Mouse (Mus musculus): ENCODE measurements around the gene Msto1. TPM values are rescaled to one million over a fixed set of nuclear protein-coding genes. Genes with fewer than 3 reads are reported as not detected.
"Not testable (repeated sequence)": the region's sequence is repeated elsewhere in the genome, so short reads cannot be mapped to it uniquely, and the experiment has no call there.

The Msto1 gene
- total RNA-seq, 2 experiments from 2014 or later: 16.0 to 16.5 TPM

GRCm38 (mm10) chr3:88905741-88906140, 8.1 kb downstream of the Msto1 start:
- DNase-seq (ENCODE audit: low spot score in 2 of 2): no peak

GRCm38 (mm10) chr3:88905209-88905608, 8.6 kb downstream of the Msto1 start:
- no peak for DNase-seq (ENCODE audit: low spot score in 2 of 2)

- no peak for DNase-seq (ENCODE audit: low spot score in 2 of 2)
Observed at GRCm38 (mm10) chr3:88904803-88905202, 9.0 kb downstream of the Msto1 start.

- not testable (repeated sequence) for DNase-seq (ENCODE audit: low spot score in 2 of 2)
Observed at GRCm38 (mm10) chr3:88893011-88893410, 20.8 kb downstream of the Msto1 start.

- not testable (repeated sequence) for DNase-seq (ENCODE audit: low spot score in 2 of 2)
Observed at GRCm38 (mm10) chr3:88882536-88882935, 31.3 kb downstream of the Msto1 start.

- not testable (repeated sequence) for DNase-seq (ENCODE audit: low spot score in 2 of 2)
Observed at GRCm38 (mm10) chr3:88868449-88868848, 45.4 kb downstream of the Msto1 start.

DNA sequence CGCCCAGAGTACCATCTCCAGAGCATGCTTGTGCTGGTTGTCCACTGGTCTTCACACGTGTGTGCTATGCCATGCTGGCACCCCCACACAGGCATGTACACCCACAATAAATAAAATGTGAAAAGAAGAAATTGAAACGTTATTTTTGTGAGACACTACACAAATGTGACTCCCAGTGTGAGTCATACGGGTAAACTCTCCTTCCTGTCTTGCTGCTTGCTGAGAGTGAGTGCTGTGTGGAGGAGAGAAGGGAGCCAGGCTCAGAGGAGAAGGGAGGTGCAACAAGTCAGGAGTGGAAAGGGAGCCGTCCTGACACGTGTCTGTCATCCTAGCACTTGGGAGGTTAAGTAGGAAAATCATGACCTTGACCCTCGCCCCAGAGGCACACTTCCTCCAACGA, 46.6 kb downstream of the Msto1 start:
- not testable (repeated sequence) for DNase-seq (ENCODE audit: low spot score in 2 of 2)

DNA sequence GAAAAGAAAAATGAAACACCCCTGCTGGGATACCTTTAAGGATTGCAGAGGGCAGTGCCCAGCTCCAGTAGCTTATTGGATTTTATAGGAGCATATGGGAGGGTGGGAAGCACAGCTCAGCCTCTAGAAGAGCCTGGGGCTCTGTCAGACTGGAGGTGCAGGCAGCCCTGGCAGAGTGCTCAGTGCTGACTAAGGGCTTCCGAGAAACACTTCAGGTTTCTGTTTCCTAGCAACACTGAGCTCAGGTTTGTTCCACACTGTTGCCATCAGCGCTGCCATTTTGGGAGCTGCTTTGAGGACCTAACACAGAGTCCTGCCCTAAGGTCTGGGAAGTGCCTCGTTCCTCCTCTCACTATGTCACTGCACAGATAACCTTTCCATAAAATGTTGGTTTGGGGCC, 47.1 kb downstream of the Msto1 start:
- not testable (repeated sequence) for DNase-seq (ENCODE audit: low spot score in 2 of 2)

DNA sequence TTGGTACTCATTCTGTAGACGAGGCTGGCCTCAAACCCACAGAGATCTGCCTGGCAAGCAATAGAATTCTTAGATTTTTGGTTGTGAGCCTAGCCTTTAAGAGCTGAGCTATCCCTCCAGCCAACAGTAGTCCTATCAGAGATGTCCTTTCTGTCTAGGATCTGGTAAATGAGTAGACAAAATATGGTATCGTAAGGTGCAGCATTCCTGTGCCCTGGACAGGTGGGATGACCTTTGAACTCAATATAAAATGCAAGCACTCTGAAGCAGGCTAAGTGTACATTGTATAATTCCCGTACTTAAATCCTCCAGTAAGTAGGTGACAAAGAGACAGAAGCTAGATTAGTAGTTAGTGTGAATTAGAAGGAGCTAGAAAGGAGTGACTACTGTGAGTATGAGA, 51.7 kb downstream of the Msto1 start:
- DNase-seq (ENCODE audit: low spot score in 2 of 2): no peak

GRCm38 (mm10) chr3:88855837-88856236, 58.0 kb downstream of the Msto1 start:
- DNase-seq (ENCODE audit: low spot score in 2 of 2): no peak

Other genes starting within 250 kb of the Msto1 start
- 10 to 100 TPM; 65.1 to 67.4 TPM for gene Khdc4, start 228.2 kb downstream of the Msto1 start, total RNA-seq (2021)
- gene Rit1, start 197.2 kb downstream of the Msto1 start, total RNA-seq (2021): 10 to 100 TPM; 52.2 to 59.9 TPM
- gene Syt11, start 138.8 kb downstream of the Msto1 start, total RNA-seq (2021): 1 to 10 TPM; 8.3 to 10.0 TPM
- gene Gon4l, start 78.8 kb downstream of the Msto1 start, total RNA-seq (2021): 10 to 100 TPM; 25.2 to 27.4 TPM
- gene Ash1l, start 36.6 kb upstream of the Msto1 start, total RNA-seq (2021): 10 to 100 TPM; 43.5 to 47.0 TPM
- gene Dap3, start 37.2 kb upstream of the Msto1 start, total RNA-seq (2021): 100 to 1,000 TPM; 128 to 140 TPM
- gene Rusc1, start 179.3 kb upstream of the Msto1 start, total RNA-seq (2021): 10 to 100 TPM; 34.5 to 35.7 TPM
- not detected for gene Gm43738, start 187.1 kb upstream of the Msto1 start, total RNA-seq (2021)
- 100 to 1,000 TPM; 213 to 346 TPM for gene Fdps, start 188.0 kb upstream of the Msto1 start, total RNA-seq (2021)
- gene Pklr, start 222.1 kb upstream of the Msto1 start, total RNA-seq (2021): not detected
- 1 to 10 TPM; 2.6 to 7.7 TPM for gene Hcn3, start 246.2 kb upstream of the Msto1 start, total RNA-seq (2021)

Data from adrenal gland, adult 18-20 months (tissue).